8 mouse cellular contexts compared by ENCODE assay signal in the genomic region with DNA sequence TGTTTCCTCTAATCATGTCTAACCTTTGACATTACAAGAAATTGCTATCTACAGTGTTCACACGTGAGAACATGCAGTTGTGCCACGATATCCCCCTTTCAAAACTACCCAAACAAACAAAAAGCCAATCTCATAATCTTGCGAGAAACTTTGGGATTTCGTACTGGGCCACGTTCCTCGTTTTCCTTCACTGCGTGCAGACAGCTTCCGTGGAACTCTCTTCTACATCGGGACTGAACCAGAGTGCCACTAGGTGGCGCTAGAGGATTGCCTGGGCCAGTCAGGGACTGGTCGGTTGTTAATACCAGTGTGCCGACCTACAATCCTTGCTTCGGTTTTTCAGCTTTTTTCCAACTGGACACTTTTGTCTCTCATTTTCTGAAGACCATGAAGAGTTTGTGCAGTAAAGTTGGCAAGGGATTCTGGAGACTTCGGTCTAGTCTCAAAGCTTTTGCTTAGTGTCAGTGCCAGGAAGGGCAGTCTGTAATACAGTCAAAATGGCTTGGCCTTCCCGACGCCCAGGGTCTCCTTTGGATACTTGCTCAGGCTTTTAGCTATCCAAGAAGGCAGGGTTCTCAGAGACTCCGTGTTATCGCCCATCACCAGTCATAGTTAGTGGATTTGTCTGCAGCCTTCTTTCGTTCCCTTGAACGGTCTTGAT. TPM values are rescaled to one million over a fixed set of nuclear protein-coding genes. Genes with fewer than 3 reads are reported as not detected.
A peak's percentile ranks its signal among the peaks of the same experiment; 100 is the strongest.
DNase-seq lines count a peak whose midpoint lies in the region; ATAC-seq and TF ChIP-seq lines count a peak whose summit lies in the region.

No protein-coding gene starts in this region.

- TF ChIP-seq POLR2A in testis, adult 2 months (IDR thresholded peaks at IDR 0.05; ENCODE audit: control insufficient read depth, low read depth, low read length) = no peak

- H3K4me3 ChIP-seq in ES-E14 (ENCODE audit: insufficient read depth in 1 of 2, low read depth in 1 of 2, low read length in 2 of 2, poor library complexity in 1 of 2, severe bottlenecking in 1 of 2) = no peak overlapping the region
- H3K4me3 ChIP-seq in forebrain, embryonic 15.5 days = no peak overlapping the region
- no peak overlapping the region for H3K4me3 ChIP-seq in liver, postnatal 0 days (ENCODE audit: low read depth, low read length)
- no peak overlapping the region for H3K4me3 ChIP-seq in neural tube, embryonic 14.5 days (ENCODE audit: low read depth, low read length)
- no peak overlapping the region for H3K4me3 ChIP-seq in testis, adult 2 months (ENCODE audit: control insufficient read depth, low read depth, low read length)

- ATAC-seq in forebrain, embryonic 15.5 days (replicated peaks) = peak; percentile 92
- ATAC-seq in liver, postnatal 0 days = peak; percentile 91
- ATAC-seq in neural tube, embryonic 14.5 days (ENCODE audit: low read depth) = peak; percentile 84; the same call in 1 of the 2 replicates

- DNase-seq in ES-E14 (ENCODE audit: low read depth, low spot score) = peak; percentile 83
- peak; percentile 76 for DNase-seq in cerebellum, adult 11-12 months
- peak; percentile 89 to 95 for DNase-seq in heart, postnatal 14 days
- DNase-seq in large intestine, adult 2 months (ENCODE audit: low read depth, low spot score) = peak; percentile 75
- peak; percentile 90 for DNase-seq in liver, postnatal 0 days

- no peak for TF ChIP-seq EP300 in liver, postnatal 0 days (IDR thresholded peaks at IDR 0.05; ENCODE audit: low read depth)

- intact Hi-C loops in heart, postnatal 14 days (cut with DNase I) = loop anchor here (5.0 to 10.0 kb wide), 4 partner anchors 53 to 308 kb away; no protein-coding TSS in a partner anchor

- in situ Hi-C loops in ES-E14 (cut with MboI; ENCODE audit: low sequenced_read_pairs in 2 of 2, unreplicated experiment in 2 of 2) = no loop called here

- 17% methylated on average over 20 of the region's 20 CpGs for WGBS in forebrain, embryonic 15.5 days
- 21% methylated on average over 20 of the region's 20 CpGs for WGBS in large intestine, adult 2 months
- WGBS in liver, postnatal 0 days (ENCODE audit: insufficient replicate concordance) = 18% methylated on average over 20 of the region's 20 CpGs
- 19% methylated on average over 20 of the region's 20 CpGs for WGBS in neural tube, embryonic 14.5 days

- H3K27me3 ChIP-seq in forebrain, embryonic 15.5 days = no peaks in the 10 kb centered on the region
- H3K27me3 ChIP-seq in liver, postnatal 0 days (ENCODE audit: insufficient read depth, low read length) = no peaks in the 10 kb centered on the region
- H3K27me3 ChIP-seq in neural tube, embryonic 14.5 days (ENCODE audit: control insufficient read depth, insufficient read depth, low read length) = no peaks in the 10 kb centered on the region
- no peaks in the 10 kb centered on the region for H3K27me3 ChIP-seq in testis, adult 2 months (ENCODE audit: control insufficient read depth, insufficient read depth, low read length)

- H3K27ac ChIP-seq in ES-E14 (ENCODE audit: insufficient read depth, low read depth, low read length, poor library complexity, severe bottlenecking) = no peak overlapping the region
- H3K27ac ChIP-seq in forebrain, embryonic 15.5 days (replicated peaks) = no peak overlapping the region
- H3K27ac ChIP-seq in liver, postnatal 0 days (ENCODE audit: low read depth) = no peak overlapping the region
- no peak overlapping the region for H3K27ac ChIP-seq in neural tube, embryonic 14.5 days (ENCODE audit: low read depth, low read length)
- no peak overlapping the region for H3K27ac ChIP-seq in testis, adult 2 months (ENCODE audit: control insufficient read depth, insufficient read depth, low read depth, low read length)

- no peak overlapping the region for H3K9ac ChIP-seq in ES-E14 (ENCODE audit: insufficient read depth, low read depth, low read length, poor library complexity, severe bottlenecking)
- no peak overlapping the region for H3K9ac ChIP-seq in forebrain, embryonic 15.5 days (replicated peaks)
- no peak overlapping the region for H3K9ac ChIP-seq in liver, postnatal 0 days (replicated peaks)
- H3K9ac ChIP-seq in neural tube, embryonic 14.5 days (replicated peaks; ENCODE audit: low read depth, low read length) = no peak overlapping the region

- no peaks in the 10 kb centered on the region for H3K9me3 ChIP-seq in ES-E14 (ENCODE audit: control insufficient read depth, insufficient read depth, low read depth, low read length)
- H3K9me3 ChIP-seq in forebrain, embryonic 15.5 days = no peaks in the 10 kb centered on the region
- H3K9me3 ChIP-seq in liver, postnatal 0 days (ENCODE audit: low read length) = no peaks in the 10 kb centered on the region
- H3K9me3 ChIP-seq in neural tube, embryonic 14.5 days (ENCODE audit: control insufficient read depth, low read length) = no peaks in the 10 kb centered on the region

- H3K4me2 ChIP-seq in forebrain, embryonic 15.5 days (replicated peaks) = no peak overlapping the region
- H3K4me2 ChIP-seq in liver, postnatal 0 days (ENCODE audit: low read depth, low read length) = no peak overlapping the region
- H3K4me2 ChIP-seq in neural tube, embryonic 14.5 days (ENCODE audit: low read depth, low read length) = no peak overlapping the region

- peak; percentile 99 for TF ChIP-seq CTCF in liver, postnatal 0 days (IDR thresholded peaks at IDR 0.05; ENCODE audit: low read depth)
- peak; percentile 99 for TF ChIP-seq CTCF in testis, adult 2 months (IDR thresholded peaks at IDR 0.05; ENCODE audit: control insufficient read depth, insufficient read depth, insufficient replicate concordance, low read depth, low read length)

- peaks cover 5 to 17% of the 10 kb centered on the region in 2 experiments; a peak in 3 of 4 replicates for H3K4me1 ChIP-seq in ES-E14 (ENCODE audit: control insufficient read depth in 2 of 2, insufficient read depth in 2 of 2, low read length in 2 of 2, poor library complexity in 1 of 2)
- H3K4me1 ChIP-seq in forebrain, embryonic 15.5 days = peaks cover 9% of the 10 kb centered on the region; the same call in 1 of the 2 replicates
- peaks cover 6% of the 10 kb centered on the region; the same call in 1 of the 2 replicates for H3K4me1 ChIP-seq in liver, postnatal 0 days (ENCODE audit: insufficient read depth)
- no peaks in the 10 kb centered on the region for H3K4me1 ChIP-seq in neural tube, embryonic 14.5 days (ENCODE audit: control insufficient read depth, insufficient read depth, low read length)
- H3K4me1 ChIP-seq in testis, adult 2 months (ENCODE audit: control insufficient read depth, insufficient read depth, low read length) = no peaks in the 10 kb centered on the region

- H3K36me3 ChIP-seq in ES-E14 (ENCODE audit: control insufficient read depth, insufficient read depth, low read length, poor library complexity, severe bottlenecking) = no peaks in the 10 kb centered on the region
- no peaks in the 10 kb centered on the region for H3K36me3 ChIP-seq in forebrain, embryonic 15.5 days
- no peaks in the 10 kb centered on the region for H3K36me3 ChIP-seq in liver, postnatal 0 days (replicated peaks; ENCODE audit: insufficient read depth, low read length)
- H3K36me3 ChIP-seq in neural tube, embryonic 14.5 days (ENCODE audit: control insufficient read depth, insufficient read depth, low read length) = no peaks in the 10 kb centered on the region
- no peaks in the 10 kb centered on the region for H3K36me3 ChIP-seq in testis, adult 2 months (ENCODE audit: control insufficient read depth, insufficient read depth, low read length)

TF ChIP-seq in ES-E14, 5 proteins besides CTCF, POLR2A, EP300 and RAD21:
- TF ChIP-seq HCFC1 (IDR thresholded peaks at IDR 0.05; ENCODE audit: borderline replicate concordance, insufficient read depth, low read length) (no peak), CHD2 (IDR thresholded peaks at IDR 0.05; ENCODE audit: low read depth, low read length) (peak; percentile 88), ZNF384 (IDR thresholded peaks at IDR 0.05; ENCODE audit: low read depth, low read length) (no peak), ZC3H11A (IDR thresholded peaks at IDR 0.05; ENCODE audit: borderline replicate concordance, low read depth, low read length) (peak; percentile 88), MAFK (IDR thresholded peaks at IDR 0.05; ENCODE audit: insufficient read depth, low read depth, low read length) (no peak)

RNA-seq across cellular contexts. Expression of a gene that starts 22.2 kb away (rescaled TPM):
- total RNA-seq in ES-E14 (2012; rRNA removed) = 0.53 and 2.3 TPM in 2 replicates
- 0.78 and 0.91 TPM in 2 replicates for polyA plus RNA-seq in forebrain, embryonic 15.5 days (2015; fragmentation: Nextera tagmentation; extraction: Ambion mirVana)
- total RNA-seq in heart, postnatal 14 days (2021) = 1 to 10 TPM in 1 of 2 experiments, under 1 TPM in 1; 0.91 to 1.1 TPM
- polyA plus RNA-seq in large intestine, adult 2 months (2012; rRNA removed) = 12.8 and 26.9 TPM in 2 replicates
- polyA plus RNA-seq in liver, postnatal 0 days (2015; fragmentation: Nextera tagmentation; extraction: Ambion mirVana) = 8.1 and 9.4 TPM in 2 replicates
- polyA plus RNA-seq in neural tube, embryonic 14.5 days (2014; fragmentation: Nextera tagmentation; extraction: Ambion mirVana) = 0.67 and 1.3 TPM in 2 replicates
- 0.19 and 0.61 TPM in 2 replicates for polyA plus RNA-seq in testis, adult 2 months (2012; rRNA removed)
